Mouse (Mus musculus): ENCODE results near the gene Gapvd1.

Gapvd1 gene

GRCm38 (mm10) chr2:34711904-34712303 is 43.1 kb downstream of the Gapvd1 start:
- no peak for DNase-seq (ENCODE audit: low spot score in 2 of 2)

DNA sequence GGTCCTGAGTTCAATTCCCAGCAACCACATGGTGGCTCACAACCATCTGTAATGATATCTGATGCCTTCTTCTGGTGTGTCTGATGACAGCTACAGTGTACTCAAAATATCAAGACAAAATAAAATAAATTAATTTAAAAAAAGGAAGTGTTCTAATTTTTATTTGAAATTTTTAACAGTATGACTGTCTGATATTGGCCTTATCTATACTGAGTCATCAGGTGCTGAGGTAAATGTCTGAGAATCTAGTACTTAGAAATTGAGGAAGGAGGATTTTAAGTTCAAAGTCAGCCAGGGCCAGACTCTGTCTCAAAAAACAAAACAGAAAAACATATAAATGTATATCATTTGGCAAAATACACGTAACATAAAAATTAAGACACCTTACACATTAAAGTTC is 46.4 kb downstream of the Gapvd1 start:
- DNase-seq (ENCODE audit: low spot score in 2 of 2), result no peak

GRCm38 (mm10) chr2:34696592-34696991 is 58.4 kb downstream of the Gapvd1 start:
- DNase-seq (ENCODE audit: low spot score in 2 of 2), result no peak

DNA sequence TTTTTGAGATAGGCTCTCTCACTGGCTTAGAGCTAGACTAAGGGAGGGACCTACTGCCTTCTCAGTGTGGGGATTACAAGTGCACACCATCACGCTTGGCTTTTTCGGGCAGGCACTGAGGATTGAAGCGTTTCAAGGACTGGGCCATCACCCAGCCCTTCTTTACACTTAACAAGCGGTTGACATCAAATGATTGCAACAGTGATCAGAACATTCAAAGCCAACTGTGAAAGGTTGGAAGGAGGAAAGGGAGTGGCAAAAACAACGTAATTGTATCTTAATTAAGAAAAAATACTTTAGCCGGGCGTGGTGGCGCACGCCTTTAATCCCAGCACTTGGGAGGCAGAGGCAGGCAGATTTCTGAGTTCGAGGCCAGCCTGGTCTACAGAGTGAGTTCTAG is 62.2 kb downstream of the Gapvd1 start:
- DNase-seq (ENCODE audit: low spot score in 2 of 2), result no peak

- peak in 1 of 2 experiments; percentile 61 for DNase-seq (ENCODE audit: low spot score in 2 of 2)
Observed at GRCm38 (mm10) chr2:34684076-34684870, 70.8 kb downstream of the Gapvd1 start.

DNA sequence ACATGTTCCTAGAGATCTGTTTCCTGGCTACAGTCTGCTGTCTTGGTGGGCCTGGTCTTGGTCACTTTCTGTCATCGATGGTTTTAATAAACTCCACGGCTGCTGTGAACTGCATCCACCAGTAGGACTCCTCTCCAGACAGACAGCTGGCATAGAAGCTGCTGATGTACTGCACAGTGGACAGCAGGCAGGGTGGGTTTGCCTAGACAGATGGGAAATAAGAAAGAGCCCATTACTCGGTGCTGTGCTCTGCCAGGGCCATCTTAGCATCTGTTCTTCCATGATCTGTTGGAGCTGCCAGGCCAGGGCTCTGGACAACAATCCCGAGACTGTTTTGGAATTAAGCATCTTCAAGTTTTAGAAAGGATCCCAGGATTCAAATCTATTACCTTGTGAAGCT is 77.1 kb downstream of the Gapvd1 start:
- DNase-seq (ENCODE audit: low spot score in 2 of 2), result peak in 1 of 2 experiments; percentile 29

DNA sequence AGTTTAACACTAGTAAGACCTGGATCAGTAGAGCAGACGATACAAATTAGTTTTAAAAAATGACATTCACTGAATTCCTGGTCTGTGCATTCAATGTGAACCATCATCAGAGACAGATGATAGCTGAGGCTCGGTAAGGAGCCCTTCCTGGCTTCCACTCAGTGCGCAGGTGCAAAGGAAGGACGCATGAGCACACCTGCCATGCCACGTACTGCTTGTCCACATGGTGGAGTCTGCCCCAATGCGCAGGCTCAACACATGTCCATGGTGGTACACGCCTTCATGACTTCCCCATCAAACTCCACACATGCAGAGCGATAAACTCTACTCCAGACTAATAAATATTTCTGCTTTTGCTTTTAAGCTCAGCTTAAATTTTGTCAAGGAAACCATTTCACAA is 78.0 kb downstream of the Gapvd1 start:
- DNase-seq (ENCODE audit: low spot score in 2 of 2), result no peak

DNA sequence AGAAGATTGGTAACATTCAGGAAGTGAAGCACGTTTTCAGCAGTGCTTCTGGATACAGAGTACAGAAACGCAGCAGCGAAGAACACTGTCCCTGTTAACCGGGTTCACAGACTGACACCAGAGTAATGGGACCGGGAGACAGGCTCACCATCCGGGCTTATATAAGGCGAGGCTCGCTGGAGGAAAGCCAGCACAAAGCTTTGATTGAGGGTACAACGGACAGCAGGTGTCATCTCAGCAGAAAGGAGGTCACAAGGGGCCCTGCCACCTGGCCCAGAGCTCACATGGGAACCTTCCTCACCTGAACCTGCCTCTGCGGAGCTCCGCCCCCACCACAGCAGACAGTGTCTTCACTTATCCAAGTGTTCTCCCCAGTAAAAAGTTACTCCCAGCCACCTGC is 81.2 kb downstream of the Gapvd1 start:
- no peak for DNase-seq (ENCODE audit: low spot score in 2 of 2)

GRCm38 (mm10) chr2:34671385-34672026 is 83.5 kb downstream of the Gapvd1 start:
- DNase-seq (ENCODE audit: low spot score in 2 of 2), result peak in 1 of 2 experiments; percentile 70

- DNase-seq (ENCODE audit: low spot score in 2 of 2), result no peak
Observed at GRCm38 (mm10) chr2:34670470-34670869, 84.6 kb downstream of the Gapvd1 start.

GRCm38 (mm10) chr2:34669203-34669746 is 85.8 kb downstream of the Gapvd1 start:
- DNase-seq (ENCODE audit: low spot score in 2 of 2), result no peak

GRCm38 (mm10) chr2:34668440-34669191 is 86.4 kb downstream of the Gapvd1 start:
- peak in 1 of 2 experiments; percentile 50 for DNase-seq (ENCODE audit: low spot score in 2 of 2)

GRCm38 (mm10) chr2:34667820-34668219 is 87.2 kb downstream of the Gapvd1 start:
- no peak for DNase-seq (ENCODE audit: low spot score in 2 of 2)

GRCm38 (mm10) chr2:34647410-34647809 is 107.6 kb downstream of the Gapvd1 start:
- DNase-seq (ENCODE audit: low spot score in 2 of 2), result no peak

- DNase-seq (ENCODE audit: low spot score in 2 of 2), result no peak
Observed at GRCm38 (mm10) chr2:34646541-34646865, 108.5 kb downstream of the Gapvd1 start.

DNA sequence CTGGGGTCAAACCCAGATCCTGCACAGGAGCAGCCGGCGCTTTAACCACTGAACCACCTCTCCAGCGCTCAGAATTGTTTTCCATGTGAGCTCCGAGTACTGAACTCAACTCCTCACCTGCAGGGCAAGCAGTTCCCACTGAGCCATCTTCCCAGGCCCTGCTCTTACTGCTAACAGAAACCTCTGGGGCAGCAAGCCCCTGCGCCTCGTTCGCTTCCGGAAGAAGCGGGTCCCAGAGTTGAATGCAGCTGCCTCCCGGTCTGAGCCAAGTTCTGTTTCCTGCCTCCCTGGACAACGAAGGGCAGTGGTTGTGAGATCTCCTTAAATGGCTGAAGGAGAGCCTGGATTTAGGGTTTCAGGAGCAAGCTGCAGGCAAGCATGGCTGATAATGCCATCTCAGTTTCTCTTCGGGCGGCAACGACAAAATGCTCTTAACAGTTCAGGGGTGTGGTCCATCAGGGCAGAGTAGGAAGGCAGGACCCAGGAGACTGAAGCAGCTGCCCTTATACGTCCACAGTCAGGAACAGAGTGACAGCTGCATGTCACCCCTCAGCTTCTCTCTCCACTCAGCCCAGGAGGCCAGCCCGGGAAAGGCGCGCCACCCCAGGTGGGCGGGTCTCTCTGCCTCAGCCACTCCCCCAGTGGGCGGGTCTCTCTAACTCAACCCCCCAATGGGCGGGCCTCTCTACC is 109.0 kb downstream of the Gapvd1 start:
- DNase-seq (ENCODE audit: low spot score in 2 of 2), result peak in 1 of 2 experiments; percentile 49

- DNase-seq (ENCODE audit: low spot score in 2 of 2), result no peak
Observed at GRCm38 (mm10) chr2:34644571-34645526, 110.2 kb downstream of the Gapvd1 start.

- no peak for DNase-seq (ENCODE audit: low spot score in 2 of 2)
Observed at GRCm38 (mm10) chr2:34642351-34642750, 112.7 kb downstream of the Gapvd1 start.

- no peak for DNase-seq (ENCODE audit: low spot score in 2 of 2)
Observed at GRCm38 (mm10) chr2:34639725-34640124, 115.3 kb downstream of the Gapvd1 start.

GRCm38 (mm10) chr2:34638955-34639650 is 115.9 kb downstream of the Gapvd1 start:
- DNase-seq (ENCODE audit: low spot score in 2 of 2), result peak; percentile 84 to 95

Data from cerebellum, postnatal 4 days (tissue).